Mouse (Mus musculus) kidney, postnatal 10 days (tissue): Measurements from ENCODE around the gene Rai2.
A peak's percentile ranks its signal among the peaks of the same experiment; 100 is the strongest.

Experiments used
- DNase-seq: peaks from one replicate; pipeline ENCODE4 v3.0.0; 2021; ENCODE audit warnings: mixed read lengths

Gene Rai2

DNA sequence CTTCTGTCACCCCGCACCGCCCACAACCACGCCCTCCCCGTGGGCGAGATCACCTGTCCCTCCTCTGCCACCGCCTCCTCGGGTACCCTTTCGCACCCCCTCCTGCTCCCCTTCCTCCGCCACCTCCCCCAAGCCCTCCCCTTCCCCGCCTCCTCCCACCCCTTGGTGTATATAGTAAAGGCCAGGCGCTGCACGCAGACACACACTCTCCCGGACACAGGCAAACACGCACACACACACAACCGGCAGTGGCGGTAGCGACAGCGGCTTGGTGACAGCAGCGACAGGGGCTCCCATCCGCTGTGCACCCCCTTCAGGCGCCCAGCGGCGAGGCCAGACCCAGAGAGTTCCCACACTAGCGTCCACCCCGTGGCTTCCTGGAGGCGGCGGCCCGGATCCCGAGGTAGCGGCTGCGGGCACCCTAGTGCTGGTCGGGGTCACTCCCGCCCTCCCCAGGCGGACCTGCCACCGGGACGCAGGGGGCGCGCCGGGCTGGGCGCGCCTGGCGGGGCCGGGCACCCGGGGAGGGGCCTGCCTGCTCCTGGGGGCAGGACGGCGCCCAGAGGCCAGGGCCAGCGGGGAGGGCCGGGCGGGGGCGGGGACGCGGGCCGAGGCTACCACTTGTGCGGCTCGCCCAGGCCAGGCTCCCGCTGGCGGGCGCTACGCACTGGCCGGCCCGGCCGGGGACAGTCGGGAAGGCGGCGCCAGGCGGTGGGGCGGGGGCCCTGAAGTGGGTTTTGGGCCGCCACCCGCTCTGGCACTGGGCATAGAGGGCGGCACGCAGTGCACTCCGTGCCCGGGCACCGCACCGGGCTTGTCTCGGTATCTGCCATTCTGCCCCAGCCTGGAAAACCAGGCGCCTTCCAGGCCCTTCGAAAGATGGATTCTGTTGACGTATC is at the start of gene Rai2:
Gene Rai2 (plus strand): TSS at position 205 of the 899 bp plus-strand sequence.
- DNase-seq: peak; percentile 61

DNA sequence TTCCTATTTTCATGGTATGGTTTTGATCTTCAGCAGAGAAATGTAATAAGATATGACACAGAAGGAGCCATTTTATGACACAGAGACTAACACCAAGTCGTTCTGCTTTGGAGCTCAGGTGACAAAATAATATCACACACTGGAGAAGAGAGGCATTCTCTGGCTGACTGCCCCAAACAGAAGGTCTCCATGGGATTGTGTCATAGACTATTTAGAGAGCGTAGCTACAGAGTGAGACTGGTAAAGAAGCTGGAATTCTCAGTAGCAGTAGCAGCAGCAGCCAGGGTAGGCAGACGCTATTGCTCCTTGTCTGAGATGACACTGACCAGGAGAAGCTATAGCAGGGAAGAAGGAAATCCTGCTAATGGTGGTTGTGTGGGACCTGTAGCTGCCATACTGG is 27.5 kb upstream of the Rai2 start:
- DNase-seq: no peak

DNA sequence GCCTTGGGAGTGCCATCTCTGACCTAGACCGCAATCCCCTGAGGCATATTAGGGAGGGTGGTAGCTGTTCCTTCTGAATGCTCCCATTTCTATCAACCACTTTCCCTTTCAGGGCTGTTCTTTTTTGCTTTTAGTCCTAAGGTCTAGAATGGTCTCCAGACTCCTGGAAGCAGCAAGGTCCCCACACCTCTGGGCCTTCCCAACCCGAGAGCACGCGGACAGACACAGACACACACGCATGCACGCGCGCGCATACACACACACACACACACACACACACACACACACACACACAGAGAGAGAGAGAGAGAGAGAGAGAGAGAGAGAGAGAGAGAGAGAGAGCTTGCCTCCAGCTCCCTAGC is 385 bp upstream of the Rai2 start:
- no peak for DNase-seq

DNA sequence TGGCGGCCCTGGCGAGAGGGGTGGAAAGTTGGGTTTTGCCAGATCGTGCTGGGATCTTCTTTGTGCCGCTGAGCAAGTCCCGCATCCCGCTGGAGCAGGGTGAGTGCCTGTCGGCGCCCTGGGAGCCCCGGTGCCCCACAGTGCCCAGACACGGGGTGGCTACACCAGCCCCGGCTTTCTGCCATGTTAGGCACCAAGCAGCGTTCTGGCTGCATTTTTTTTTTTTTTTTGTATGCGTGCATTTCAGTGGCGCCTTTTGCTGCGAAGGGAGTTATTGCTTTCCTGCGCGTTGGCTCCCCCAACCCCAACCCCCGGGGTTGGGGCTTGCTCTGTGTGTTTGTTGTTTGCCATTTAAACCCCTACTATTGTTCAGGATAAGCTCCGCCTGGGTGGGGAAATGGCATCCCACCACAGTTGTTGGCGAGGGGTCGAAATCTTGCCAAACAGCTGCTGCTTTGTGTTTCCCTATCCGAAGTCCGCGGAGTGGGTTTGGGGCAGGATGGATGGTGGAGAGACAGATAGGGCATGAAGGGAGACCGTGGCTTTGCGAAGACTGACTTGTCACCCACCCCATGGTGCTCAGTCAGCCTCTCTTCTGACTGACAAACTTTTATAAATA is 1.0 kb downstream of the Rai2 start:
- peak; percentile 16 for DNase-seq

DNA sequence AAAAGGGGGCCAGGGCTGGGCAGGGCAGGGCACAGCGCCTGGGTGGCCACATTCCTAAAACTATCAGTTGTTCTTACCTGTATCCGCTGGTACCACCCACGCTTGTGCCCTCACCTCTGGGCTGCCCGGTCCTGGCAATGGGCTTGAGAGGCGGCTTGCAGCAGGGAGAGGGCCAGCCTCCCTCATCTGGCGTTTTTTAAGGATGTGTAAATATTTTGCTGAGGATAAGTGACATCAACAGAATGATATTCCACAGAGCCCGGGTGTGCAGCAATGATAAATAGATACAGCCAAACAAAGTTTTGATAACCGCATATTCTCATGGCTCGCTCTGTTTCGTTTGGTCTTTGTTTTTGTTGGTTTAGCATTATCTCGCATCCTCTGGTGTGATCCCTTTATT is 1.7 kb downstream of the Rai2 start:
- DNase-seq: peak; percentile 5

DNA sequence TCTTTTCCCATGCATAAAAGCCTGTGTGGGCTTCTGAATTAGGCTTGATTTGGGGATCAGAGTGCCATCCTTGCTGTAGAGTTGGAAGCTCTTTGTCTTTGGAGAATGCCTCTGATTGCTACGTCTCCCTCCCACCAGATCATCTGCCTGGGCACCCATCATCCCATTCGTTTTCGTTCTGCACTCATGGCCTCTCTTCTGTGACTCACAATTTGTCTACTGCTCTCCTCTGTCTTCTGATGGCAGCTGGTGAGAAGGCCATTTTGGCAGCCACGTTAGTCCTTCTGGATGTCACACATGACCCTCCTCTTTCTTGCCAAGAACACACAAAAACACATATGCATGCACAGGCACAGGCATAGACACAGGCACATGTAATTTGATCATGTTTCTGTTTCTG is 4.2 kb downstream of the Rai2 start:
- no peak for DNase-seq

DNA sequence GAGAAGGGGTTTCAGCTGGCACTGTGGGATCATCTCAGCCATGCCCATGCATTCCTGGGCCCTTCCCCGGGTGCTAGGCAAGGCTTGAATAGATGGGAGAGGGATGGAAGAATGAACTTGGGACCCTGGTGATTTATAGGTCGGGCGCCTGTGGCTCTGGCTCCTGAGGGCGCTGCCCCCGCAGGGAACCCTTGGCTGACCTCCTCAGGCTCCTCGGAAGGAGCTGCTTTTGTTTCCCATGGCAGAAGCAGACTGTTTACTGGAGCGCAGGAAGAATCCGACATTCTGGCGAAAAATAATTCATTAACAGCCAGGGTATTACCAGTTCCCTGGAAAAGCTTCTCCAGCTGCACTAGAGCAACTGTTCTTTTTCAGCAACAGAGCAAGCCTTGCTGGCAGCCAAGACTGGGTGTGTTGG is 6.5 kb downstream of the Rai2 start:
- peak; percentile 37 for DNase-seq

DNA sequence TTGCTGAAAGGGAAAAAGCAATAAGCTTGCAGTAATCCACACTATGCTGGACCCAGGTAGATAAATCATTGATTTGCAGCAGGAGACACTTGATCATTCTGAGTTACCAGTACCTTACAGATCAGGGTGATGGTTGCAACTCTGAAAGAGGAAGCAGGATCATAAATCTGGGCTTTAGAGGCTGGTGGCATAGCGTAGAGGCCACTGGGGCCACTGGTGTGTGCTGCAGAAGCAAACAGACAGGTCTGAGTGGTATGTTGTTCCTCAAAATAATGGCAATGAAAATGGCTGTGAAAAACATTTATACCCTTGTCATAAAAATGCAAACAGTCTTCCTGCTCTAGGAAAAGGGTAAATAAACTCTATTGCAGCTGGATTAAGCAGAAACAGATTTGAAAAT is 9.4 kb downstream of the Rai2 start:
- DNase-seq: no peak

DNA sequence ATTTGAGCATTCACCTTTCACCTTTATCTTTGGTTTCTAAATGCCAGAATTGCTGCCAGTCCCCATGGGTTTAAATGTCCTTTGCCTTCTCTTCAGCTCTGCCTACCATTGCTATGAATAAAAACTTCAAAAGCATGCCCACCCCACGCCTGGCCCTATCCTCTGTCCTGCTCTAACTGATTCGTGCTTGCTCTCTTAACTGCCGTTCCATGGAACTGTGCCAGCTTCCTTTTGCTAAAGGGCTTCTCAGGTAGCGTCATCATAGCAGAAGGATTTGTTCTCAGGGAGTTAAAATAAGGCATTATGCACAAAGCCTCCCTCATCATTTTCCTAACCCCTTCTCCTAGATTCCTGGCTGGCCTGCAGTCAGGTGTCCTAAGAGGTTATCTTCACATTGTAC is 11.6 kb downstream of the Rai2 start:
- peak; percentile 10 for DNase-seq

DNA sequence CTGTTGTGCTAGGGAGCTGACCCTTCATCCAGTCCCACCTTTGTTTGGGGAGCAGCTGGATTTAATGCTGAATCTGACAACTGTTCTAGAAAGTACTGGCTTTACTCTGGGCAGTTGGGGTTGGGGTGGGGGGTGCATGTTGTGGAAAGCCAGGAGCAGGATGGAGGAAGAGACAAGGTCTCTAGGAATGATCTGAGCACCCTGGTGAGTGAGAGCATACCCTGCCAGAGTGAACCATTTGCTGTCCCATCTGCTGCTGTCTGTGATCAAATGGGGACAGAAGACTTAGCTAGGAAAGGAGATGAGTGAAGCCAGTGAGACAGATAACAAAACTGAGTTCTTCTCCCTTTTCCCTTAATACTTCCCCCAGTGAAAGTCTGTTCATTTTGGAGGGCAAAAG is 13.2 kb downstream of the Rai2 start:
- no peak for DNase-seq

DNA sequence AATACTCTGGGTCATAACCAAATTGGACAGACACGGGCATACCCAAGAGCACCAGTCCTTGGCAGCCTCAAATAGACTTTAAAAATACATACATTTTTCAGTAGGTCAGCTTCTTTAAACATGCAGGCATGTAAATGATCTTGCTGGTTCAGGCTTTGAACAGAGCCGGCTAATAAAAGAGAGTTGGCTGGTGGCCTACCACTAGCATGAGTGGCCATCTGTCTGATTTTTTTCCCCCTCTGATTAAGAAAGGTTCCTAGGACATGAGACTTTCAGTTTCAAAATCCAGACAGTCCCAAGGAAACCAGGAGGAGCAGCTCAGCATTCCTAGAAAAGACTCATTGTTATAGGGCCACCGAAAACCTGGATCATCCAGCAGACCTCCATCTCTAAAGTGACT is 15.0 kb downstream of the Rai2 start:
- DNase-seq: no peak

DNA sequence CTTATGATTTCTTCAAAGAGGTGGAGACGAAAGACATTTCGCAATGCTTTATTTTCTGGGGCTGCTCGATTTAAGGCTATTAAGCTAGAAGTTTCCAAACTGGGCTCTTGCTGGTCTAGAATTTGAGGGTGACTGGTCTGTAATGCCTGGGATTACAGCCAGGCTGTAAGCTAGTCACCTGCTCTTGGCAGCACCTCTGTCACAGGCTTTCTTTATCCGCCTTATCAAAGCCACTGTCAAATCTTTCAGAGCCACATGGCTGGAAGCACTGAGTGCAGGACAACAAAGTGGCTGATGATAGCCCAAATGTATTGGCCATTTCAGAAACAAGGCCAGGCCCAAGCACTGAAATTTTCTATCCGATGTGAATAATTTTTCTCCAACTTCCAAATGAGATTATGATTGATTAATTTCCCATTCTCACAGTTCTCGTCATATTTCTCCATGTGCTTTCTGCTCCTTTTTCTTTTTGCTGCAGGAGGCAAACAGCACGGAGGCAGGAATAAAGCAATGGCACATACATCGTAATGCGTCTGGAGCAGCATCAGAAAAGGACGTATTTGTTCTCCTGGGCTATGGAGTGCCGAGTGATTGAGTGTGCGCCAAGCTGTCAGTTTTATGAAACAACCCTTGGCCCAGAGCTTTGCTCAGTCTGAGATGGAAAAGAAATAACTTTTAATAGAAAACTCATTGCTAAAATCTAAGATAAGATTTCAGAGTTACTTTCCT is 16.9 kb downstream of the Rai2 start:
- no peak for DNase-seq

DNA sequence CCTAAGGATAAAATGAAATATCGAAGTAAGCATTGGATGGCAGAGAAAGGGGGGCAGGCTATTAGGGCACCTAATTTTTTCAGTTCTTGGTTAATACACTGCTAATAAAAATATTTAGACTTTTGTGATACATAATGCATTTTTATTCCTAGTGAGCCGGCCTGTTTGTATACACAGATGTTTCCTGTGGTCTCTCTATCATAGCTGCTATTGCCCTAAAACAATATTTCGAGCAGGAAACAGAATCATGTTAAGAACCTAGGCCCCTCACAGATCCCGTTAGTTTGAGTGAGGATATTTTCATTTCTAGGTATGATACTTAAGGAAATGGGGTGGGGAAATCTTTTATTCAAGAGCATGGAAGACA is 17.4 kb downstream of the Rai2 start:
- DNase-seq: no peak

DNA sequence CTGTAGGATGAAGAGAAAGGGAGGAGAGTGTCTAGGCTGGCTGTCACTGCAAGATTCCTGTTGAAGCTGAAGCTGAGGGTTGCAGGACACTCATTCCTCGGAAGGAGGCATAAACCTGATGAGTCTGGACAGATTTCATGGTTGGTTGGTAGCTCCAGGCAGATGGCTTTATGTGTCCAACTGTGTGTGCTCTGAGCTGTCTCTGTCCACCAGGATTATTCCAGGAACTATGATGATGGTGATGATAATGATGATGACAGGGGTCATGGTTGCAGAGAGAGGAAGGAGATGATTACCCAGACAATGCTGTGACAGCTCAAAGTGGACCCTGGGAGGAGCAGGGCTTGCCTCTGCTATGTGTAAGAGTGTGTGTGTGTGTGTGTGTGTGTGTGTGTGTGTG is 22.5 kb downstream of the Rai2 start:
- DNase-seq: no peak

DNA sequence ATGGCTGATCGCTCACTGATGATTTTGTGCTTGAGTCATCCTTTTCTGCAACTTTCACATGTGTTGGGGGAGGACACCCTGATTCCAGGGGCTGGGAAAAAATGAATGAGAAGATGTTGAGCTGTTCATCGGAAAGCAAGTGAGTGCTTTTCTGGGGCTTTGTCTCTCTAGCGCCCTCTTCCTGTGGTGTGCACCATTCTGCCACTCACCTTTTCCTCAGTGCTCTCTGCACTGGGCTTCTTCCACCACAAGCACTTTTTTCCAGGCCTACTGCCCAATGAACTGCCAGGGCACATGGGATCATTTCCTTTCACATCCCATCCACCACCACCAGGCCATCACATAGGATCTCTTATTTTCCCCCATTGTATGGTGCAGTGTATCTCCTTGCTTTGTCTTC is 26.2 kb downstream of the Rai2 start:
- no peak for DNase-seq

DNA sequence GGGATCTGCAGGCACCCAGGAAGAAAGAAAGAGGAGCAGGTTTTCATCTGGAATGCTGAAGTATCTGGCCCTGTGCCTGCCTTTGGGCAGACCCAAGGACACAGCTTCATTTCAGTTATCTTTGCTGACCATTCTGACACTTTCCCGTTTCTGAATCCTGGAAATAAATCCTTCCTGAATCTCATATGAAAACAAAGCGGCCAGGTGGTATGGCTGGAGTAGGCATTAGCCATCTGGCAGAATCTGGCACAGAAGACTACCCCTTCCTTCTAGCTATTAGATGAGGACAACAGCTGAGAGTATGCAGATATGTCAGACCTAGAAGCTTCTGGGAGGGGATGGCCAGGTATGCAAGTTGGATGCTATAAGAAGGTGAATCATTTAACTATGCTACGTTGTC is 28.4 kb downstream of the Rai2 start:
- DNase-seq: no peak

DNA sequence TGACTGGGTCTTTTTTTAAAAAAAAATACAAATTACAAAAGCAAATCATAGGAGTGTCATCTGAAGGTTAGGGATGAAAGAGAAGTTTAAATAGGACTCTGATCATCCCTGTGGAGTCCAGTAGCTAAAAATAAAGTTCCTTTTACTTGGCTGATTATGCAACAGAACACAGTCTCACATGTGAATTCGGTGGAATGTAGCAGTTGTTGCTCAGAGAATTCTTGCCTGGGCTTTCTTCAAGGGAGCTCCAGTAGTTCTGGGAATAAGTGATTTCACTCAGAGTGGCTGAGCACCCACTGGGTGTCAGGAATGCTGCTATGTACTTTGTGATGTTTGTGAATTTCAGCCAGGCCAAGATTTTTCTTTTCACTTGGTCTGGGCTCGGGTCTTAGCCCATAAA is 30.5 kb downstream of the Rai2 start:
- DNase-seq: no peak

DNA sequence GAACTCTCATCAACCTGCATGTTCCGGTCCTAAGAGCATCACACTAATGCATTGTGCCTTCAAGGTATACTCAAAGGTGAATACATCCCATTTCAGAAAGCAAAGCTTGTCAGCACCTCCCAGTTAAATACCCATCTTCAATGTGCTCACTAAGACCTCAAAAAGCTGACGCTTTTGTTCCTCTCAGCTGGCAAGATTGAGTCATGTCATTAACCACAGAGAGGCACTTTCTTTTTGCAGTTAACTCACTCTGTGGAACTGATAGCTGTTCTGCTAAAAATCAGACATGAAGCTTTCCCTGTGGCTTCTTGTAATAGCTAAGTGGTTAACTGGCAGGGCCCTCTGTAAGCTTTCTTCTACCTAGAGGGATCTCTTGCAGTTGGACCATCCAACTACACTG is 36.6 kb downstream of the Rai2 start:
- DNase-seq: no peak

DNA sequence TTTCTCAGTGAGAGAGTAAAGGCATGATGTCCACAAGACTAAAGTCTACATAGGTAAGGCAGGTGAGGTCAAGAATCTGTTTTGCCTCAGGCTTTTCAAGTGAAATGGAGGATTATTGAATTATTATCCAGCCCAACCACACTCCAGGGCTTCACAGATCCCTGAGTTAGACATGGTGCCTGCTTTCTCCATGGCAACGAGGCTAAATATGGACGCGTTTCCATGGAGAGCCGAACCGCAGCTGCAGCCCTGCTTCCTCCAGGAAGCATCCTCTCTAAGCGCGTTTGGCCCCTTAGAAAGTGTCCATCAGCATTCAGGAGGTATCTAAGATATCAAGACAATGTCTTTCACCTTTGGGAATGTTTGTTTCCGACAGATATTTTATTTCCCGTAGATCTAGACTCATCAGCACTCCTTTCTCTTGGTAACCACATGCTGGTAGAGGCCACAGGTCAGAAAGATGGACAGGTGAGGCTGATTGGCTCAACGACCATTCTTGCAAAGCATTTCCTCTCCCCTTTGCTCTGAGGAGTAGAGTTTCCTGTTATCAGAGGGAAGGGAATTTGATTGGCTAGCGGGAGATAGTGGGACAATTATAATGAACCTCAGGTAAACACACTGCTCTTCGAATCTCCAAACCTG is 59.6 kb downstream of the Rai2 start:
- no peak for DNase-seq

DNA sequence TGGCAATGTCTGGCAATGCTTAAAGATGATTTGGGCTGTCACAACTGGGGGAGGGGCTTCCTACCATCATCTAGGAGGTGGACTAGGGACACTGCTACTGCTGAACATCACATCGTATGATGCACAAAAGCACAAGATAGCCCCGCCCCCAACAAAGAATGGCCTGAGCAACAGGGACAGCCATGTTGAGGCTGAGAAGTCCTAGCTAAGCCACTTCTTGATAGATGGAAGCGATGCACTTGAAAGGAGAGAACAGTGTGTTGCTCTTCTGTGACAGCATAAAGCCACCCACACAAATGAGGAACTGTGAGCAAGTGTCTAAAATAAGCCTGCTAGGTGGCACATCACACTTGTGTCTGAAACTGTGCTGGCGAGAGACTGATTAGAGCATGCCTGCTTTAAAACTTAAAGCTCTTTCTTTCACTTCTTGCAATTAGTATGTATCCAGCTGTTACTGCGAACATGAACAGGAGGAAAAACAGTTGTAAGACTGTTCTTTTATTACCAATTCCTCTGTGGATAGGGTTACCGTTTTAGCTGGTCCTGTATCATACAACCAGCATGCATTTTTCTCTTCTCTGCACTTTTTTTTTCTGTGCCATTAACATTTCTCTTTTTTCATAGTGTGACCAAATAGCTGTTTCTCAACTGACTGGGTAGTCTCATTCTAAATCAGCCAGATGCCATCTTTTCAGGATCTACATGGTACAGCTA is 63.6 kb downstream of the Rai2 start:
- DNase-seq: no peak

DNA sequence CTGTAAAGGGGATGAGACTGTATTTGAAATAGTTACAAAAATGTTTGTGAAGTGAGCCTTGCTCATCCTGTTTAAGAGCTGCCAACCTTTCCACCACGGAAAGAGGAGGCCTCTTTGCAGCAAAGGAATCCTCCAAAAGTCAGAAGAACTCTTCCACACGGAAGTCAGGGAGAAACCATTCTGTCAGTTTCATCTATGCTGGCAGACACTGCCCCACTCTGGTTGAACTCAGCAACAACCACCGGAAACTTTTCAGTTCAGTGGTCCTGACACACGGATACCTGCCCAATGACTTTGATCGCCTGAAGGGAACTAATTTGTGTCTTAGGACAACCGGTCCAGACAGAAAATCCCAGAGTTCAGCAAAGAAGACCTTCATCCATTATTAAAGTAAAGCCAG is 73.3 kb downstream of the Rai2 start:
- DNase-seq: peak; percentile 30

DNA sequence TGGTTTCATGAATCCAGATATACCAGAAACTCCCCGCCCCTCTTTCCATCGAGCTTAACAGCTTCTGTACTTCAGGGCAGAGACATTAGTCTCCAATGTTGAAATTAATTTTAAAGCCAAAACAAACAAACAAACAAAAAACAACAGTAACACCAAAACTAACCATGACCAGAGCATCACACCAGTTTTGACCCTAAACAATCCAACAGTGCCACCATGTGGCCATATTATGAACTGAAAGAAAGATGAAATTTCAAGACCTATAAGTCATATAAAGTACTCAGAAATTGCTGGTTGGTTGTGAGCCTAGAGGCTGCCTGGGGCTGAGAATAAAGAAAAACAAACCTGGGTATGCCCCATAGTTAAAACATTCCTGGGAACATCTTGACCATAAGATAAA is 109.3 kb downstream of the Rai2 start:
- peak; percentile 11 for DNase-seq
